9 mouse cellular contexts compared by ENCODE assay signal in the genomic region with DNA sequence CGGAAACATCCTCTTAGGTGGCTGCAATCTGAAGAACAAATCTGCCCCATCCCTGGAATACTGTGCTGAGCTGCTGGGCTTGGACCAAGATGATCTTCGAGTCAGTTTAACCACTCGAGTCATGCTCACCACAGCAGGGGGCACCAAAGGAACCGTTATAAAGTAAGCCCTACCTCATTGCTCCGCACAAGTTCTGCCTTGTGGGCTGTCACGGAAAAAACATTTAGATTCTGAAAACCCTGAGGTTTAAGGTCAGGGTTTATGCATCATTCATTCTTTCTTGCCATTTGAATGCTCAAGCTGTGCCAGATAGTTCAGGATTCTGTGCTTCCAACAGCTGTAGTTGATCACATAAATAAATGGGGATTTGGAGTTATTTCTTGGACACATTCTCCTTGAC.
A peak's percentile ranks its signal among the peaks of the same experiment; 100 is the strongest.
DNase-seq lines count a peak whose midpoint lies in the region.
"Had no signal": no experiment of that assay in that cellular context is flagged by ENCODE, and none has a peak within 500 bp of the region (broad histone marks: within the 10 kb centered on the region; RNA-seq: fewer than 3 reads in every experiment).

No protein-coding gene starts in this region.

- DNase-seq in embryo, embryonic 11 days = peak; percentile 39
- no peak for DNase-seq in embryo, embryonic 10.5 days (ENCODE audit: low spot score)
- DNase-seq in ZHBTc4 (ENCODE audit: low read depth, low spot score) = peak; percentile 50
- DNase-seq in kidney, postnatal 14 days = peak; percentile 52
- peak; percentile 46 for DNase-seq in spleen, postnatal 36 days (ENCODE audit: low spot score in 2 of 2)
- no peak for DNase-seq in cerebellum, adult 8-10 months
- DNase-seq in embryo, embryonic 9.5 days (ENCODE audit: extremely low spot score) = no peak
- no peak for DNase-seq in testis, postnatal 14 days (ENCODE audit: low spot score)
- DNase-seq: liver, embryonic 13.5 days had no signal

Comparison
In these comparisons a context has a peak if more than half of its experiments do, and no peak if none do; other contexts are left out.
1. DNase-seq: peak in embryo, embryonic 11 days (single experiment), ZHBTc4 (single experiment), kidney, postnatal 14 days (single experiment) and spleen, postnatal 36 days (2 of 2); none in embryo, embryonic 10.5 days (single experiment), cerebellum, adult 8-10 months (single experiment), embryo, embryonic 9.5 days (single experiment) and testis, postnatal 14 days (single experiment).